In genomic region chr11:84072904-84073651, GRCm38 (mm10) we compare ENCODE assay signal across 9 mouse cellular contexts. TPM values are rescaled to one million over a fixed set of nuclear protein-coding genes. Genes with fewer than 3 reads are reported as not detected.
DNase-seq lines count a peak whose midpoint lies in the region; ATAC-seq and TF ChIP-seq lines count a peak whose summit lies in the region.
"Had no signal": no experiment of that assay in that cellular context is flagged by ENCODE, and none has a peak within 500 bp of the region (broad histone marks: within the 10 kb centered on the region; RNA-seq: fewer than 3 reads in every experiment).

No protein-coding gene starts in this region.

- H3K9me3 ChIP-seq in stomach, postnatal 0 days (ENCODE audit: control insufficient read depth, low read length) = no peaks in the 10 kb centered on the region
- no peaks in the 10 kb centered on the region for H3K9me3 ChIP-seq in neural tube, embryonic 15.5 days (replicated peaks)
- H3K9me3 ChIP-seq in forebrain, embryonic 11.5 days (ENCODE audit: control insufficient read depth, low read length) = no peaks in the 10 kb centered on the region
- H3K9me3 ChIP-seq: hindbrain, embryonic 15.5 days had no signal

- no peak overlapping the region for H3K9ac ChIP-seq in stomach, postnatal 0 days (ENCODE audit: low read length)
- no peak overlapping the region for H3K9ac ChIP-seq in neural tube, embryonic 15.5 days (replicated peaks)
- H3K9ac ChIP-seq in forebrain, embryonic 11.5 days (ENCODE audit: low read length) = no peak overlapping the region
- H3K9ac ChIP-seq: hindbrain, embryonic 15.5 days had no signal

- peaks cover 14% of the 10 kb centered on the region for H3K4me1 ChIP-seq in embryonic fibroblast, embryonic 13.5 days (ENCODE audit: control insufficient read depth, insufficient read depth, low read length)
- H3K4me1 ChIP-seq in stomach, postnatal 0 days (replicated peaks; ENCODE audit: control insufficient read depth, insufficient read depth) = 0 out of 2 replicates have a peak, but pooled peaks cover 4% of the 10 kb centered on the region
- H3K4me1 ChIP-seq in neural tube, embryonic 15.5 days = peaks cover 7% of the 10 kb centered on the region
- no peaks in the 10 kb centered on the region; the same call in 1 of the 2 replicates for H3K4me1 ChIP-seq in forebrain, embryonic 11.5 days (replicated peaks; ENCODE audit: control insufficient read depth, insufficient read depth, low read length)

- no peak overlapping the region for H3K4me3 ChIP-seq in left cerebral cortex, adult 2 months
- no peak overlapping the region for H3K4me3 ChIP-seq in embryonic fibroblast, embryonic 13.5 days (ENCODE audit: insufficient read depth, low read length)
- H3K4me3 ChIP-seq in stomach, postnatal 0 days (ENCODE audit: low read depth, low read length) = no peak overlapping the region
- no peak overlapping the region for H3K4me3 ChIP-seq in neural tube, embryonic 15.5 days (replicated peaks)
- H3K4me3 ChIP-seq in forebrain, embryonic 11.5 days (ENCODE audit: low read depth, low read length) = no peak overlapping the region
- H3K4me3 ChIP-seq: hindbrain, embryonic 15.5 days had no signal

- TF ChIP-seq EP300 in stomach, postnatal 0 days (optimal IDR thresholded peaks at IDR 0.05) = no peak

- peak overlapping the region; percentile 90 for H3K27ac ChIP-seq in left cerebral cortex, adult 2 months
- peak overlapping the region; percentile 39; the same call in 1 of the 2 replicates for H3K27ac ChIP-seq in embryonic fibroblast, embryonic 13.5 days (ENCODE audit: insufficient read depth, low read length)
- peak overlapping the region; percentile 73 for H3K27ac ChIP-seq in stomach, postnatal 0 days (replicated peaks)
- no peak overlapping the region for H3K27ac ChIP-seq in neural tube, embryonic 15.5 days (replicated peaks)
- H3K27ac ChIP-seq in forebrain, embryonic 11.5 days (ENCODE audit: low read depth, low read length) = no peak overlapping the region
- H3K27ac ChIP-seq: hindbrain, embryonic 15.5 days had no signal

- WGBS in stomach, postnatal 0 days = 31% methylated on average over 9 of the region's 9 CpGs
- 60% methylated on average over 9 of the region's 9 CpGs for WGBS in neural tube, embryonic 15.5 days
- 63% methylated on average over 9 of the region's 9 CpGs for WGBS in forebrain, embryonic 11.5 days

- peak; percentile 54 to 64 for DNase-seq in left cerebral cortex, adult 2 months (ENCODE audit: extremely low spot score in 1 of 2, low spot score in 2 of 2)
- no peak for DNase-seq in left cerebral cortex, postnatal 4 days
- peak; percentile 27 to 60 for DNase-seq in kidney, postnatal 25 days
- no peak for DNase-seq in stomach, postnatal 0 days (ENCODE audit: low spot score)
- no peak for DNase-seq in forebrain, embryonic 11.5 days (ENCODE audit: low spot score)

- H3K4me2 ChIP-seq in stomach, postnatal 0 days (replicated peaks; ENCODE audit: low read depth) = 0 out of 2 replicates have a peak overlapping the region, but pooled peaks have one; percentile 25
- no peak overlapping the region for H3K4me2 ChIP-seq in neural tube, embryonic 15.5 days
- H3K4me2 ChIP-seq in forebrain, embryonic 11.5 days (ENCODE audit: low read depth, low read length, severe bottlenecking) = no peak overlapping the region
- H3K4me2 ChIP-seq: hindbrain, embryonic 15.5 days had no signal

- peak; percentile 58; the same call in 1 of the 2 replicates for ATAC-seq in stomach, postnatal 0 days (ENCODE audit: low FRiP score, low TSS enrichment)
- ATAC-seq in neural tube, embryonic 15.5 days (ENCODE audit: low FRiP score) = no peak
- no peak for ATAC-seq in forebrain, embryonic 11.5 days (replicated peaks; ENCODE audit: low FRiP score)
- no peak for ATAC-seq in monocyte, adult 5-6 weeks (replicated peaks; ENCODE audit: insufficient number of reproducible peaks, low FRiP score, low TSS enrichment, poor library complexity, severe bottlenecking)

- H3K36me3 ChIP-seq in stomach, postnatal 0 days (ENCODE audit: control insufficient read depth, insufficient read depth, low read length) = no peaks in the 10 kb centered on the region
- H3K36me3 ChIP-seq in neural tube, embryonic 15.5 days = peaks cover 4% of the 10 kb centered on the region; the same call in 1 of the 2 replicates
- no peaks in the 10 kb centered on the region for H3K36me3 ChIP-seq in forebrain, embryonic 11.5 days (ENCODE audit: control insufficient read depth, insufficient read depth, low read length)
- H3K36me3 ChIP-seq: hindbrain, embryonic 15.5 days had no signal

- TF ChIP-seq POLR2A in embryonic fibroblast, embryonic 13.5 days (IDR thresholded peaks at IDR 0.05; ENCODE audit: low read depth, low read length) = no peak

- no peaks in the 10 kb centered on the region for H3K27me3 ChIP-seq in stomach, postnatal 0 days (ENCODE audit: control insufficient read depth, insufficient read depth, low read length)
- H3K27me3 ChIP-seq in neural tube, embryonic 15.5 days (replicated peaks) = peaks cover 12% of the 10 kb centered on the region
- H3K27me3 ChIP-seq in forebrain, embryonic 11.5 days (ENCODE audit: control insufficient read depth, insufficient read depth, low read length) = peaks cover 7% of the 10 kb centered on the region

- no peak for TF ChIP-seq CTCF in left cerebral cortex, adult 2 months (IDR thresholded peaks at IDR 0.05)
- no peak for TF ChIP-seq CTCF in embryonic fibroblast, embryonic 13.5 days (IDR thresholded peaks at IDR 0.05; ENCODE audit: borderline replicate concordance, insufficient read depth, low read length)
- no peak for TF ChIP-seq CTCF in stomach, postnatal 0 days (IDR thresholded peaks at IDR 0.05; ENCODE audit: low read depth)

- intact Hi-C loops in left cerebral cortex, adult 2 months (cut with DNase I) = loop anchor here (1.0 kb wide), 1 partner anchor 24 kb away; no protein-coding TSS in a partner anchor
- intact Hi-C loops in left cerebral cortex, postnatal 4 days (cut with DNase I) = no loop called here

RNA-seq across cellular contexts. Expression of gene Dusp14, which starts 4.0 kb away (rescaled TPM):
- total RNA-seq in left cerebral cortex, adult 2 months (2021) = 10 to 100 TPM; 80.7 to 92.7 TPM
- 1 to 10 TPM; 6.3 to 7.1 TPM for total RNA-seq in left cerebral cortex, postnatal 4 days (2021)
- 16.2 and 21.0 TPM in 2 replicates for polyA plus RNA-seq in embryonic fibroblast, embryonic 13.5 days (2011; ENCODE audit: insufficient read length, low read depth, missing spikeins)
- polyA plus RNA-seq in stomach, postnatal 0 days (2015; fragmentation: Nextera tagmentation; extraction: Ambion mirVana) = 118 and 130 TPM in 2 replicates
- 6.0 and 11.5 TPM in 2 replicates for polyA plus RNA-seq in neural tube, embryonic 15.5 days (2015; fragmentation: Nextera tagmentation; extraction: Ambion mirVana)
- 12.8 and 17.8 TPM in 2 replicates for polyA plus RNA-seq in forebrain, embryonic 11.5 days (2014; fragmentation: Nextera tagmentation; extraction: Ambion mirVana)
- 0.76 to 1.6 TPM in 2 of 3 replicates, not detected in the other for total RNA-seq in monocyte, adult 5-6 weeks (2017)

RNA-seq across cellular contexts. Expression of gene Tada2a, which starts 56.3 kb away (rescaled TPM):
- total RNA-seq in left cerebral cortex, adult 2 months (2021) = 10 to 100 TPM; 34.0 to 35.5 TPM
- total RNA-seq in left cerebral cortex, postnatal 4 days (2021) = 10 to 100 TPM; 41.0 to 46.5 TPM
- 26.2 and 33.0 TPM in 2 replicates for polyA plus RNA-seq in embryonic fibroblast, embryonic 13.5 days (2011; ENCODE audit: insufficient read length, low read depth, missing spikeins)
- 12.5 and 13.2 TPM in 2 replicates for polyA plus RNA-seq in stomach, postnatal 0 days (2015; fragmentation: Nextera tagmentation; extraction: Ambion mirVana)
- 27.1 and 28.4 TPM in 2 replicates for polyA plus RNA-seq in neural tube, embryonic 15.5 days (2015; fragmentation: Nextera tagmentation; extraction: Ambion mirVana)
- polyA plus RNA-seq in forebrain, embryonic 11.5 days (2014; fragmentation: Nextera tagmentation; extraction: Ambion mirVana) = 41.7 and 42.8 TPM in 2 replicates
- 6.5 to 9.9 TPM (median 7.2 TPM) in 3 replicates for total RNA-seq in monocyte, adult 5-6 weeks (2017)

RNA-seq across cellular contexts. Expression of gene Acaca, which starts 56.4 kb away (rescaled TPM):
- total RNA-seq in left cerebral cortex, adult 2 months (2021) = 10 to 100 TPM; 80.8 to 81.2 TPM
- 100 to 1,000 TPM; 186 to 187 TPM for total RNA-seq in left cerebral cortex, postnatal 4 days (2021)
- 49.2 and 52.2 TPM in 2 replicates for polyA plus RNA-seq in embryonic fibroblast, embryonic 13.5 days (2011; ENCODE audit: insufficient read length, low read depth, missing spikeins)
- polyA plus RNA-seq in stomach, postnatal 0 days (2015; fragmentation: Nextera tagmentation; extraction: Ambion mirVana) = 4.5 TPM in 2 replicates
- polyA plus RNA-seq in neural tube, embryonic 15.5 days (2015; fragmentation: Nextera tagmentation; extraction: Ambion mirVana) = 19.2 and 22.9 TPM in 2 replicates
- polyA plus RNA-seq in forebrain, embryonic 11.5 days (2014; fragmentation: Nextera tagmentation; extraction: Ambion mirVana) = 32.1 and 37.2 TPM in 2 replicates
- 14.3 to 40.4 TPM (median 28.7 TPM) in 3 replicates for total RNA-seq in monocyte, adult 5-6 weeks (2017)

Comparison
In these comparisons a context has a peak if more than half of its experiments do, and no peak if none do; other contexts are left out.
1. DNase-seq: peak in left cerebral cortex, adult 2 months (2 of 2) and kidney, postnatal 25 days (2 of 2); none in left cerebral cortex, postnatal 4 days (single experiment), stomach, postnatal 0 days (single experiment) and forebrain, embryonic 11.5 days (single experiment).
2. H3K27ac ChIP-seq: peak in left cerebral cortex, adult 2 months (single experiment), embryonic fibroblast, embryonic 13.5 days (single experiment) and stomach, postnatal 0 days (single experiment); none in neural tube, embryonic 15.5 days (single experiment) and forebrain, embryonic 11.5 days (single experiment).